Mouse (Mus musculus): Measurements from ENCODE around the gene Hadhb.
"Not testable (repeated sequence)": the region's sequence is repeated elsewhere in the genome, so short reads cannot be mapped to it uniquely, and the experiment has no call there.

Hadhb gene

DNA sequence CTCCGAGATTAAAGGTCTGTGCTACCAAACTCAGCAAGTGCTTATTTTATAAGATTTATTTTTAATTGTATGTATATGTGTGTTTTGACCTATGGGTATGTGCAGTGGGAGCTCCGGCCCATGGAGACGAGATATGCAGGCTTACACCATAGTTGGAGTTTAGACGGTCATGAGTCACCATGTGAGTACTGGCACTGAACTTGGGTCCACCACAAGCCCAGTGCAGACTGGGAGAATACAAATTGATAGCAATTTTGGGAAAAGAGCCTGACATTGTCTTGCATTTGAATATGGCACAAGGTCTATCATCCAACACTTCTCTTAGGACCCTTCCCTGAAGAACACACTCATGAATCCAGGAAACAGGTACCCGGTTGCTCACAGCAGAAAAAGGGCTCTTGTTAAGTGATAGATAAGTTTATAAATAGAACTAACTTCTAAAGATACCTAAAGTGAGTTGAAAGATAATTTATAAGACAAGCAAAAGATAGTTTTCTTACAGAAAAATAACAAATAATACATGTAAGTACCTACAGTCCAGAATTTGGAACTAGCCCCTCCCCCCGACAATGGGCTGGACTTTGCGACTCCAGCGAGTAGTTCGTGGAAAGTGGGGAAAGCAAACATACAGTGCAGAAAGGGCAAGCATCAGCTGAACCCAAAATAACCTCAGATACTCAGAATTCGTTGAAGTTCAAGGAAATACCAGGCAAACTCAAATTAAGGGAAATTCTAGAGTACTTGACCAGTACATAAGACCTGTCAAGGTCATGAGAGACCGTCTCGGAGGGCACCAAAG, 32.8 kb downstream of the Hadhb start:
- no peak for DNase-seq

DNA sequence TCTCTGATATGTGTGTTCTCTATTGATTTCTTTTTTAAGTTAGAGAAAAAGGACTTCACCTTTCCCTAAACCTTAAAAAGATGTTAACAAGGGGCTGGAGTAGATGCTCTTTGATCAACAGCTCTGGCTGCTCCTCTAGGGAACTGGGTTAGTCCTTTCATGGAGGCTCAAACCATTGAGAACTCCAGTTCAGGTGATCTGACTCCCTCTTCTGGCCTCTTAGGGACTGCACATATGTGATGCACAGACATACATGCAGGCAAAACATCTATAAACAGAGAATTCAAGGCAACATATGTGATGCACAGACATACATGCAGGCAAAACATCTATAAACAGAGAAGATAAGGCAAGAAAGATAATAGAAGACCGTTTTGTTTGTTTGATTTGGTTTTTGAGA, 37.4 kb downstream of the Hadhb start:
- DNase-seq: no peak

DNA sequence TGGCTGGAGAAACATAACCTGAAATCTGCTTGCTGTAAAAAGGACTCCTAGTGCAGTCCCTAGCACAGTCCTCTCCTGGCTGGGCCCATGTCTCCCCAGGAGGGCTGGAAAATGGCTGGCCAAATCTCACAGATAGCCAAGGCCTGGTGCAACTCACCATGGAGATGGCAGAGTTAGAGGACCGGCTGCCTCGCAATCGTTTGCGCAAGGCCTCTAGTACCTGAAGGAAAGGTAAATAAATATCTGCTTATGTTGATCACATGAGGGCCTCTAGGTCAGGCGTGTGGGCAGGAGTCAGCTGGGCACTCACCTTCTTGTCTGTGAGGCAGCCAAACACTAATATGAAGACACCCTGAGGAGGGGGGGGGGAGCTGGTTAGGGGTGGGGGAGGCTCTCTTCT, 40.3 kb downstream of the Hadhb start:
- no peak for DNase-seq

DNA sequence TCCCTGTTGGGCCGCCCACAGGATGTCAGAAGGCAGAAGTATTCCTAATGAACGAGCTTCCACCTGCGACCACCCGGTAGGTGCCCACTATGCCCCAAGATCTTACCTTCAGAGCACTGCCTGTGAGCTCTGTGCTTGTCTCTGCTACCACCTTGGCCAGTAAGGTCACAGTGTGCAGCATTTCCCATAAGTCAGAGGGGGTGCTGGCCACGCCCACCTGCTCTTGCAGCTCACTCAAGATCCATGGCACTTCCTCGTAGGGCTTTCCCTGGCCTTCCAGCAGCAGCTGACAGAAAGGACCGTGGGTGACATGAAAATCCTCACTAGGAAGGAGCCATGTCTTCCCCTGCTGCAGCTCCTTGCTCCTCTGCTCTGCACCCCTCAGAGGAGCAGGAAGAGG, 43.2 kb downstream of the Hadhb start:
- no peak for DNase-seq

DNA sequence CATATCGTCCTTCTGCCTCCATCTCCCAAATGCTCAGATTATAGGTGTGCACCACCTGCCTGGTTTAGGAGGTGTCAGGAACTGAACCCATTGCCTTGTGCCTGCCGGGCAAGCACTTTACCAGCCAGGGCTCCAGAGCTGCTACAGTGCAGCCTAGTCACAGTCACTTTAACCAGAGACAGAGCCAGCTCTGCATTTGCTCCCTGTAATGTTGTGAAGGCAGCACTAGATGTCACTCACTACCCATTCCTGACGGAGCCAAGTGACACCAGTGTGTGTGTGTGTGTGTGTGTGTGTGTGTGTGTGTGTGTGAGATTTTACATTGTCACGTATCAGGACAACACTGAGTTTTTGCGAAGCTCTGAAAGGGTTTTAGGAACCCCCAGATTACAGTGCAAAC, 46.5 kb downstream of the Hadhb start:
- peak; percentile 11 to 16 for DNase-seq

DNA sequence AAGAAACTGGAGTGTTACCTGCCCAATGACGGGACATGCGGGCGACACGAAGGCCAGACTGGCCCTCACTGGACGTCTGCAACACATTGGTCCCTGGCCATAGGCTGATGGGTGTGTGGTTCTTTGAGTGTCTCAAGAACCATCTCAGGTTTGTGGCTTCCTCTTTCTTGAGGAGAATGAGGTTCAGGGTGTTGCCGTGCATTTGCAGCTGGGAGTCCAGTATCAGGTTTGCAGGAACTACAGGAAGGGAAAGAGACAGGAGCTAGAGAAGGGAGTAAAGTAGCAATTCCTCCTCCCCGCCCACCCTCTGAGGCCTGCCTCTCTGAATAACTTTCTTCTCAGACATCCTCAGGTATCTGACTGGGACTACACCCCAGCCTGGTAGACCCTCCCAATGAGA, 47.2 kb downstream of the Hadhb start:
- DNase-seq: no peak

DNA sequence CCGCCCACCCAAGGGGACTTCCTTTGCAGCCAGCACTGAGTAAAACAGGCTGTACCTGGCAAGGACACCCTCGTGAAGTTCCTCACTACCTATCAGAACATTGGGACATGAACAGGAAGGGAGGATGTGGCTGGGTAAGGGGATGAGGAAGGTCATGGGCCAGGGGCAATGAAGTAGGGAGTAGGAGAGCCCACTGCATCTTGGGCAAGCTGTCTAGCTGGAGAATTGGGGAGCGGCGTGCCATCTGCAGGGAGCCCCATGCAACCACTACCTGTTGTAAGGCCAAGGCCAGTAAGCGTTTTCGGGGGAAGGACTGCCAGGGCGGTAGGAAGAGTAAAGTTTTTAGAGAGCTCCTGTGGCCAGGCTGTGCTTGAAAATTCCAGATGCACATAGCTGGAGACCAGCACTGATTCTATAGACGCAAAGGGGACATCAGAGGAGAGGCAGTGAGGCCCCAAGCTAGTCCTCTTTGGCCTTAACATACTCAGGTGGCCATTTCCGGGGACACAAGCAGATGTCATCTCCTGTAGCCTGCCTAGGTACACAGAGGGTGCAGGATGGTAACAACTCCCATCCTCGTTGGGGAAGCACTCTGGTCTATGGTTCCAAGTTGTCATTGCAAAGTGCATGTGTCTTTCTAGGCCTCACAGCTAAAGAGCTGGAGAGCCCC, 48.3 kb downstream of the Hadhb start:
- no peak for DNase-seq

DNA sequence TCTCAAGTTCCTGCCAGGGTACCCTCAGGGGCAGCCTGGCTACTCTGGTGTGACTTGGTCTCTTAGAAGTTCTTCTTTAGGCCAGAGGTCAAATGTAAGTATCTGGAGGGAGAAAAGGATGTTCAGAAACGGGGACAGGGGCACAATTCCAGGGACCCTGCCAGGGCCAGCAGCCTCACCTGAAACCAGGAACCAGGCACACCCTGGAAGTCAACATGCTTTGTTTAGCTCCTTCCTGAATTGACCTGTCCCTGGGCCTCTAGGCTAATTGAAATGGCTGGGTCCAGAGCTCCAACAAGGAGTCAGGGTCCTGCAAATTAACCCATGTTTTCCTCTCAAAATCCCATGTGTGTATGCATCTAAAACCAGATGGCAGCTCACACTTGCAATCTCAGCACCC, 49.4 kb downstream of the Hadhb start:
- no peak for DNase-seq

DNA sequence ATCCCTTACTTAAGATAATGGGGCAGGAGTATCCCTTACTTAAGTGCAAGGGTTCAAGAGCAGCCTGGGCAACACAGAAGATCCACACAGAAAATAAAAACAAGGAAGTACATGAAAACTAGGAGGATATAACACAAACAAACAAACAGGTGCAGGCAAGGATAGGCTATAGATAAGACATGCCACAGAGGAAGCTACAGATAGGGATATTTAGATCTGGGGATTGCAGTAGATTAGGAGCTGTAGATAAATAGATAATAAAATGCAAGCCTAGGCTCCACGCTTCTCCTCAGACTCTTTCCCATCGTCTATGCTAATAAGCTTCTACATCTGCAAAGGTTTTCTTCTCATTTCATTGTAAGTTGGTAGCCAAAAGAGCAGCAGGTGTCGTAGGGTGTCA, 50.0 kb downstream of the Hadhb start:
- DNase-seq: no peak

DNA sequence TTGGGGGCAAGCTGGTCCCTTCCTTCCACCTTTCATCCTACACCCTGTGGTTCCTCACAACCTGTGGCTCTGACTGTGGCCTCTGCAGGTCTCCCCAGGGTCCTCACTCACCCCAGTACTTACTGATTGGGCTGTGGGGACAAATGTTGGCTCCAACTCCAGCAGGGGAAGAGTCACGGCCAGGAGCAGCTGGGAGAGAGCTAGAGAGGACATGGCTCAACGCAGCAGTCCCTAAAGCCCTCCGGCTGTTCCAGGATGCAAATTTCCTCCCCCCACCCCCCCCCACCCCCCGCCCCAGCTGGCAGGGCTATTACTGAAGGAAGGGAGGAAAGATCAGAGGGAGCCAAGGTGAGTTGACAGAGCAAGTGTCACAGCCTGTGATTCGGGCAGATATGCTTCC, 50.4 kb downstream of the Hadhb start, which contains the start of gene Adgrf3:
Gene Adgrf3, minus strand, starts transcription at position 230 of the 400 bp plus-strand sequence.
- DNase-seq: no peak

DNA sequence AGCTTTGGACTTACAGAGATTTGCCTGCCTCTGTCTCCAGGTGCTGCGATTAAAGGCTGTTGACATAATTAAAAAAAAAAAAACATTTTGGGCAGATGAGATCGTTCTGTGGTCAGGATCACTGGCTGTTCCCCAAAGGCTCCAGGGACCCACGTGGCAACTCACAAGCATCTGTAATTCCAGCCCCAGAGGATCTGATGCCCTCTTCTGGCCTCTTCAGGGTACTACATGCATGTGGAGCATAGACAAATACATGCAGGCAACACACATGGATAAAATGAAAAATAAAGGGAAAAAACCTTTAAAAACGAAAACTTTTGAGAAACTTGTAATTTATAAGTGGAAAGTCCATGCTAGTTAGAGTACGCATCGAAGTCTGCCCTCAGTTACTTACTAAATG, 52.2 kb downstream of the Hadhb start:
- DNase-seq: no peak

DNA sequence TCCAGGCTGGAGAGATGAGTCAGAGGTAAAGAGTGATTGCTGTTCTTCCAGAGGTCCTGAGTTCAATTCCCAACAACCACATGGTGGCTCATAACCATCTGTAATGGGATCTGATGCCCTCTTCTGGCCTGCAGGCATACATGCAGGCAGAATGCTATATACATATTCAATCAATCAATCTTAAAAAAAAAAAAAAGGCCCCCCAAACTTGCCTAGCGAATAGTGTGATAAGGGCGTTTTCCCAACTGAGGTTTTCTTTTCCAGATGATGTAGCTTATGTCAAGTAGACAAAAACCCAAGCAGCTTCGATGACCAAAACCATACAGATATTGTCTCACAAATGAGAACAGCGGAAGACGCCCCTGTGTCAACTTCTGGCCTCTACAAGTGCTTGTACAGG, 55.7 kb downstream of the Hadhb start:
- not testable (repeated sequence) for DNase-seq

DNA sequence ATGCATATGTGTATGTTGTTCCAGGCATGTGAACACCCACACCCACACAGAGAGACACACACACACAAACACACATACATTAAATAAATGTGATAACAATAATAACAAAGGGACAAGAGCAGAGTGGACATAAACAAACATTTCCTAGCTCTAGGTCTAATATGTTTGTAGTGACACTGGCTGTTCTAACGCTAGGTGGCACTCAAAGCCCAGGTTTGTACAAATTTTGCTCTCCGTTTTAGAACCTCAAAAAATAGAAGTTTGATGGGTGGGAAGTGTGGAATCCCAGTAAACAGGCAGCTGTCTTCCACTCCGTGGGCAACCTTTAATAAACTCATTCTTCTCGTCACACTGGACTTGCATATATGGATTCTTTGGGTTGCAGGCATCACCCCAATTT, 59.8 kb downstream of the Hadhb start:
- peak; percentile 72 to 74 for DNase-seq

DNA sequence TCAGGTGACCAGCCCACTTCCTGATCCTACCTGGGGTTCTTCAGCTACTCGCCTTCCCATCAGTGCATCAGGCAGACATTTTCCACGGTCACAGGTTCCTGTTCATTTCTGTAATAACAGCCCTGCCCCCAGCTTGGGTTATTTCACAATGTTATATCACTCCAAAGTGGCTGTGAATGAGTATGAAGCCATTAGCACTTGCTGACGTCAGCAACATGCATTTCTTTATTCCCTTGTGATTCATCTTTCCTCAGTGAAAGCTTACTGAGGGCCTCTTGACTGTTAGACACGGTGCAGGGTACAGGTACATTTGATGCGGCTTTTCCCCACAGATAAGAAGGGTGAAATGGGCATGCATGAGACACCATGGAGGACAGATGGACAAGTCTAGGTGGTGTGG, 60.9 kb downstream of the Hadhb start:
- no peak for DNase-seq

DNA sequence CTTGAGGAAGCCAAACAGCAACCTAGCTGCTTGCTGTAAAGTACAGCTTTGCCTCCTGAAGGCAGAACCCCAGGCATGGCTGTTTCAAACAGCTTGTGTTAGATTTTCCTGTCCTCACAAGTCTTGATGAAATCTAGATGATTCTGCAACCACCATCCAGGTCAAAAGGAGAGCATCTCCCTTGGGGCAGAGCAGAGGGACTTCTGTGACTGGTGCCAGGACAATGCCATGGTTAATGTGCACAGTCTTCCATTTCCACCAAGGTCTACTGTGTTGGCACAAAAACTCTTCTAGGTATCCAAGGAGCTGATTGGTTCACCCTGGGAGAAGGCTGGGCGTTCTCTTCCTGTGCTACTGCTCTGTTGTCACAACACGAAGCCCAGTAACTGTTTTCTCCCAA, 64.7 kb downstream of the Hadhb start:
- DNase-seq: no peak

DNA sequence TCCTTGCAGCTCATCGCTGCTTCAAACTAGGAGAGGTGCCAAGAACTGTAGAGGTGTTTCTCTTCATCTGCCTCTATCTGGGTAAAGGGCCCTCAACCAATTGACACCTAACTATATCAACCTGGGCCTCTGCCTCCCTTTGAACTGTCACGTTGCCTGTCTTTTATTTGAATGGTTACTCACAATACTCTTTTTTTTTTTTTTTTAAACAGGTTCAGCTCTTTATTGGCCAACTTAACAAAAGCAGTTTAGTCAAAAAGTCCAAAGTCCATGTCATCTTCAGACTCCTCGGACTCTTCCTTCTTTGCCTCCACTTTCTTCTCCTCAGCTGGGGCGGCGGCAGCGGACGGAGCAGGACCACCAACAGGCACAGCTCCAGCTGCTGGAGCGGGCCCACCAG, 65.6 kb downstream of the Hadhb start:
- no peak for DNase-seq

DNA sequence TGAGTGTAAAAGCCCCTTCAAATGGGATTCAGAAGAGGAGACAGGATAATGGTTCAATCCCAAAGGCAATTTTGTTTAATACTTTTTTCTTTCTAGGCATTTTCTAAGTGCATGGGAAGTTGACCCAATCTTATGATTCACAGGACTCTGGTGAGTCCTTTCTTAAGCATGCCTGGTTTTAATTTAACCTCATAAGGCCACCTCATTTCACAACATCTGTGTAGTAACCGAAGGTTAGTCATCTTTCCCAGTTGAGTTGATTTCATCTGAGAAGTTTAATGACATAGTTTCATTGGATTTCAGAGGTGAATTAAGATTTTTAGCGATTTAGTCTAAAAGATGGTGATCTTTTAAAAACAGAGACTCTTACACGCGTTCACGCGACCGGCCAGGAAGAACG, 67.6 kb downstream of the Hadhb start:
- no peak for DNase-seq

DNA sequence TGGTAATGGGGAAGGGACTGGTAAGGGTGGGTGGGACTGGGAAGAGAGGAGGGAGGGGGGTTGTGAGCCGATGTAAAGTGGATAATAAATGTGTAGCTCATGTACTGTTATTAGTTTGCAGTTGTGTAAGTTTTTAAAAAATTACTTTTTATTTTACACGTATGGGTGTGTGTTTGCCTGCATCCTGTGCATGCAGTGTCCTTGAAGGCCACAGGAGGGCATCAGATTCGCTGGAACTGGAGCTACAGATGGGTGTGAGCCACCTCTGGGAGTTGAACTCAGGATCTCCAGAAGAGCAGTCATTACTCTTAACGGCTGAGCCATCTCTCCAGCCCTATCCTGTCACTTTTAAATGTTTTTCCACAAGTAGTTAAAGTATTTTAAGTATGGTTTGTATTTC, 75.9 kb downstream of the Hadhb start:
- peak; percentile 44 to 50 for DNase-seq

DNA sequence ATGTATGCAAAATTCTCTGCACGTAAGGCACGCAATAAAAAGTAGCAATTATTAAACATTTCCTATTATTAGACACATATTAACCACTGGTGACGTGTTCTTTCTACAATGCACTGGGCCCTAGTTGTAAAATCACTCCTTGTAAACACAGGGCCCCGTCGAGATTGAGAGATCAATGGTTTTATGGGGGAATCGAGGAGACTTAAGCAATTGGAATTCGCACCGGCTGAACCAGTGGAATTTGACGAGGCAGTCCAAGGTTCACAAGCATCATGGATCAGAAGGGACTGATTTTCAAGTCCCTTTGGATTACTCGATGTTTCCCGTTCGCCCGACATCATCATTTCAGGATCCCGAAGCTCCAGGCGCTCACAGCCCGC, 76.8 kb downstream of the Hadhb start:
- DNase-seq: no peak

DNA sequence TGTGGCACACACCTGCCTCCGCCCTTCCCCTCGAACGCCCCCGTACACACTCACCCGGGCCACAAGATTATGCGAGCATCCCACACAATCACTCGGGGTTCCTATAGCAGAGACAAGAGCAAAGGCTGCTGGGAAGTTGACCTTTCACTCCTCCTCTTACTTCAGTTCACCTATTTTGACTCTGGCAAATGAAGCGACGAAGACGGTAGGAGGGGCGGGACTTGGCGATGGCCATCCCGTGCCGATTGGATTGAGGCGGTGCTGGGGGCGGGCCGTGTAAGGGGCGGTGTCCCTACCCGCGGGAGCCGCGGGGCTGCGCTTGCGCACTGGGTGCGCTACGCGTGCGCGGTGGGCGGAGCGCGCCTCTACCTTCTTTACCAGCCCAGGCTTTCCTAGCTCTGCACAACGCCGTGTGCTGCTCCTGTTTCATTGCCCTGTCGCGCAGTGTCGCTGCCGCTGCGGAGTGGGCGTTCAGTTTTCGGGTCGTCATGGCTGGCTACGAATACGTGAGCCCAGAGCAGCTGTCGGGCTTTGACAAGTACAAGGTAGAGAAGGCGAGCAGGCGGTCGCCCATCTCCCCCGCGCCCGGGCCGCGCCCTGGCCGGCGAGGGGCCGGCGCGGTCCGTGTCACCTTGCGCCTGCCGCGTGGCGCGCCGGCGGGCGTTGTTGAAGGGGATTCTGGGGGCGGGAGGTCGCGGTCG, 77.4 kb downstream of the Hadhb start, which contains the start of gene Selenoi:
Gene Selenoi, plus strand, starts transcription at position 311 of the 701 bp plus-strand sequence.
- DNase-seq: peak; percentile 99 to 100

DNA sequence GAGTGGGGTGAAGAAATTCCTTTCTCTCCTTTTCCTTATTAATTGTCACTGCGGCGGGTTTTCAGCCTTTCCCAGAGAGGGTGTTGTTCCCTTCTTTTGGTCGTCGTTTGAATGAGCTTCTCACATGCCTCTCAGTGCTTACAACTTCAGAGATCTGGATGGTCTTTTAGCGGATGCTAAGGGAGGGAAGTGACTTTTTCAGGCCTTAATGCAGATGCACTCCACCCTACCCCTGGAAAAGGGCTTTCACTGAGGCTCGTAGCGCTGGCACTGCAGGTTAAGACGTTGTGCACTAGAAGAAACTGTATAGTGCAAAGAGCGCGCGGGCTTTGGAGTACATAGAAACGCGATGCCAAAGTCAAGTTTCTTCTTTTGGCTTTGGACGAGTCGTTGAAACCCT, 78.0 kb downstream of the Hadhb start:
- peak; percentile 19 to 23 for DNase-seq

DNA sequence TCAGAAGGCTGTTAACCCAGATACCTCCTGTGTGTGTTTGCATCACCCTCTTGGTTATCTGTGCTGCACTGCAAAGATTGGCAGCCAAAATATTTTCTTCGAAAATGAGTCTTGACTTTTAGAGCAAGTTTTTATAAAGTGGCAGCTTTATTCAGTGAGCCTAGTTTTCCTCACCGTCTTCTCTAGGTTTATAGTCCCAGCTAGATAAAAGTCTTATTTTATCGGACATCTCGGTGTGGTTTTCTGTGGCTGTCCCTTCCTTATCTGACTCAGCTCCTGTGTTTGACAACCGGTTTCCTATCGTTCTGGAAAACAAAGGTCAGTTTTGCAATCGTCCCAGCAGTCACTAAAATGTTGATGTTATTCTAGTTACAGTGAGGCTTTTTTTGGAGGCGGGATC, 78.9 kb downstream of the Hadhb start:
- no peak for DNase-seq

Measured in cerebellum, adult 18-20 months (tissue).